Mouse (Mus musculus): ENCODE measurements around the gene Gpc6. TPM values are rescaled to one million over a fixed set of nuclear protein-coding genes. Genes with fewer than 3 reads are reported as not detected.

Gpc6 gene
- polyA plus RNA-seq, 1 experiment from 2014 or later: 36.7 TPM

DNA sequence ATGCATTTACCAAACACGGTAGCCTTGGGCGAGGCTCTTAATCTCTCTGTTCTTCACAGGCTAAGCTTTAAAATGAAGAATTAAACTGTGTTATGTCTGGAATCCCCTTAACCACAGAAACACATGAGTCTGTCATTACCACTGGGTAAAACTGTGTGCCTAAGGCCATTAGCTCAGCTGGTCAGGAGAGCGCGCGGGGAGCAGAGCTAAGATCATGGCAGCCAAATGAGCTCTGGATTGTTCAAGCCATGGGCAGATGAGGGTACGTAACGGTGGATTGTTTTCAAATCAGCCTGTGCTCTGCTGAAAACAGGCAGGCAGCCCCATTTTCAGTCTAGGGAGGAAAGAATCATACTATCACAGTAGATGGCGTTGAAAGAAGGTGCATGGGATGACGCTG, 859.8 kb downstream of the Gpc6 start:
- Histone ChIP-seq H3K27me3 (ENCODE audit: control insufficient read depth, insufficient read depth, low read length) (no peaks in the 10 kb centered on the region), H3K9me3 (ENCODE audit: control insufficient read depth, low read length) (no peaks in the 10 kb centered on the region), H3K4me2 (ENCODE audit: low read depth, low read length, severe bottlenecking) (no peak overlapping the region), H3K27ac (ENCODE audit: low read depth, low read length) (no peak overlapping the region), H3K4me1 (replicated peaks; ENCODE audit: control insufficient read depth, insufficient read depth, low read length) (peaks cover 6% of the 10 kb centered on the region; the same call in 1 of the 2 replicates), H3K36me3 (ENCODE audit: control insufficient read depth, insufficient read depth, low read length) (no peaks in the 10 kb centered on the region), H3K4me3 (ENCODE audit: low read depth, low read length) (no peak overlapping the region), H3K9ac (ENCODE audit: low read length) (no peak overlapping the region)
- ATAC-seq (replicated peaks; ENCODE audit: low FRiP score): no peak
- 89% methylated on average over 9 of the region's 9 CpGs for WGBS
- DNase-seq (ENCODE audit: low spot score): no peak

DNA sequence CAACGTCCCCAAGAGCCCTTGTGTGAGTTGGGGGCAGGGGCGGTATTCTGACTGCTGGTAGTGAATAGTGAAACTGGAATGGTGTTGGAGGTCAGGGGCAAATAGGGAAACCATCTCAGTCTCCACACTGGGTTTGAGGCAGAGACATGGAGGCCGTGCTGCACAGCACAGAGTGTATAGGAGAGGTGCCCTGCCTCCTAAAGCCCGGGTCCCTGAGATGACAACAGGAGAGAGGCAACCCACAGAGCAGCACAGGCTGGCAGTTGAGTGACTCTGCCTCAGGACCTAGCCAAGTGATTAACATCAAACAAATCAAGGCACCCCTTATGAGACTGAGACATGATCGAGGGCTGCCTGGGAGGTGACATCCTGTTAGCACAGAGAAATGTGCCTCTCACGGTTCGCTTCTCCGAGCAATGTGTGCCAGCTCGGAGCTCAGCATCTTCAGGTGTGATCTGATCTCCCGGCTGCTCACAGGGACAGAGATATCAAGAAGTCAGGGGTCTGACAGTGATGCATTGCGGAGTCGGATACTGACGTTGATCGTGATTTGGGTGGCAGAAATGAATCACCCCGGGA, 860.5 kb downstream of the Gpc6 start:
- ATAC-seq (replicated peaks; ENCODE audit: low FRiP score): no peak
- WGBS: 83% methylated on average over 15 of the region's 15 CpGs
- H3K4me3 ChIP-seq (ENCODE audit: low read depth, low read length): no peak overlapping the region
- no peaks in the 10 kb centered on the region for H3K9me3 ChIP-seq (ENCODE audit: control insufficient read depth, low read length)
- H3K9ac ChIP-seq (ENCODE audit: low read length): no peak overlapping the region
- no peaks in the 10 kb centered on the region for H3K27me3 ChIP-seq (ENCODE audit: control insufficient read depth, insufficient read depth, low read length)
- DNase-seq (ENCODE audit: low spot score): no peak
- H3K27ac ChIP-seq (ENCODE audit: low read depth, low read length): no peak overlapping the region
- H3K4me2 ChIP-seq (ENCODE audit: low read depth, low read length, severe bottlenecking): no peak overlapping the region
- H3K36me3 ChIP-seq (ENCODE audit: control insufficient read depth, insufficient read depth, low read length): no peaks in the 10 kb centered on the region
- peaks cover 6% of the 10 kb centered on the region; the same call in 1 of the 2 replicates for H3K4me1 ChIP-seq (replicated peaks; ENCODE audit: control insufficient read depth, insufficient read depth, low read length)

DNA sequence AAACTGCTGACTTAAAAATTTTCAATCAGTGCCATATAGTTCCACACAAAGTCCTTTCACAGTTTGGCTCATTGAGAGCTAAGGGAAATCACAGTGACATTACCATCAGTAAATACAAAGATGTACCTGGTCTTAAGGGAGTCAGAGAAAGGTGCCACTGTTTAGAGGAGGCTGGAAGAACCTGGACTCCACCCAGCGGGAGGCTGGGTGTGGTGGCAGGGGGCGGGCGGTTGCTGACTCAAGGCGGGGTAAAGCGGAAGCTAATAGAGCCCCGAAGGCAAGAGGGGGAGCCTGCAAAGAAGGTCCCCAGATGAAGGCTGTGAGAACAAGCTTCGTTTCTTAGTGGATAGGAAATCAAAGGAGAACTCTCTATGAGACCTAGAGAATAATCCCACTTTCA, 861.5 kb downstream of the Gpc6 start:
- WGBS: 22% methylated on average over 7 of the region's 7 CpGs

DNA sequence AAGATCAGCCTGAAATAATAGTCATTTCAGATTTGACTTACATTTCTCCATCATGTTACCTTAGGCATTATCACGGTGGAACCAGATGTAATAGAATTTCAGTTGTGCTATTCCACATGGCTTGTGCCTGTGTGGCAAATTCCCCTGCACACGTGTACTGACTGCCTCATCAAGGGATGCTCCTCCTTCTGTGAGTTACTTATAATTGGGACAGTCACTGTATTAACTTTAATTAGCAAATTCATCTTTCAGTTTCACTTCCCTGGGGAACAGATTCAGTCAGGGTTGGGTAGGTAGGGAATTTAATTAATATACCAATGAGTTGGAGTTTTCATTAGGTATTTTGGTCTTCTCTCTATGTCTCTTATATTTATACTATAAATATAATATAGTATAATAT, 869.8 kb downstream of the Gpc6 start:
- H3K9ac ChIP-seq (ENCODE audit: low read length): no peak overlapping the region
- DNase-seq (ENCODE audit: low spot score) (no peak), ATAC-seq (replicated peaks; ENCODE audit: low FRiP score) (no peak)
- no peaks in the 10 kb centered on the region for H3K9me3 ChIP-seq (ENCODE audit: control insufficient read depth, low read length)
- H3K4me3 ChIP-seq (ENCODE audit: low read depth, low read length): no peak overlapping the region
- no peak overlapping the region for H3K4me2 ChIP-seq (ENCODE audit: low read depth, low read length, severe bottlenecking)
- H3K36me3 ChIP-seq (ENCODE audit: control insufficient read depth, insufficient read depth, low read length): no peaks in the 10 kb centered on the region
- H3K4me1 ChIP-seq (replicated peaks; ENCODE audit: control insufficient read depth, insufficient read depth, low read length): no peaks in the 10 kb centered on the region
- H3K27ac ChIP-seq (ENCODE audit: low read depth, low read length): no peak overlapping the region
- 88% methylated on average over 2 of the region's 2 CpGs for WGBS
- H3K27me3 ChIP-seq (ENCODE audit: control insufficient read depth, insufficient read depth, low read length): no peaks in the 10 kb centered on the region

More for the DNA sequence above, 861.5 kb downstream of the Gpc6 start:
- Histone ChIP-seq H3K27me3 (ENCODE audit: control insufficient read depth, insufficient read depth, low read length) (no peaks in the 10 kb centered on the region), H3K36me3 (ENCODE audit: control insufficient read depth, insufficient read depth, low read length) (no peaks in the 10 kb centered on the region), H3K4me2 (ENCODE audit: low read depth, low read length, severe bottlenecking) (no peak overlapping the region), H3K9me3 (ENCODE audit: control insufficient read depth, low read length) (no peaks in the 10 kb centered on the region), H3K9ac (ENCODE audit: low read length) (no peak overlapping the region), H3K4me1 (replicated peaks; ENCODE audit: control insufficient read depth, insufficient read depth, low read length) (peaks cover 6% of the 10 kb centered on the region; the same call in 1 of the 2 replicates), H3K4me3 (ENCODE audit: low read depth, low read length) (no peak overlapping the region), H3K27ac (ENCODE audit: low read depth, low read length) (no peak overlapping the region)
- no peak for ATAC-seq (replicated peaks; ENCODE audit: low FRiP score)
- no peak for DNase-seq (ENCODE audit: low spot score)

DNA sequence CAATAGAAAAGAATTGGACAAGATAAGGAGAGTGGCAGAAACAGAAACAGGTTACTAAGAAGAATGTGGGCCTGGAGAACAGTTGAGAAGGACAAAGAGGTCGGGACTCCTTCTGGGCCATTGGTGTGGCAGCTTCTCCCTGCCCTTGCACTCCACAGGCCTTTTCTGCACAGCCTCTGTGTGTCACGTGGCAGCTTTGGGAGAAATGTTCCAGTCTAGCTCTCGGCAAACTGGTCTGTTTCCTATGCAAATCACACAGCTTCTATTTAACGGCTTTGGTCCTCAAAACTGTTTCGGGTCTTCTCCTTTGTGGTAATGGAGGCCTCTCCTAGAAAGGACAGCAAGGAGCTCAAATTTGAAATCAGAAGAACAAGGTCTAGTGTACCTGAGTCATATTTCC, 871.5 kb downstream of the Gpc6 start:
- WGBS: 82% methylated on average over 5 of the region's 5 CpGs
- H3K9ac ChIP-seq (ENCODE audit: low read length): no peak overlapping the region
- no peak overlapping the region for H3K4me3 ChIP-seq (ENCODE audit: low read depth, low read length)
- no peaks in the 10 kb centered on the region for H3K36me3 ChIP-seq (ENCODE audit: control insufficient read depth, insufficient read depth, low read length)
- H3K4me1 ChIP-seq (replicated peaks; ENCODE audit: control insufficient read depth, insufficient read depth, low read length): no peaks in the 10 kb centered on the region
- H3K4me2 ChIP-seq (ENCODE audit: low read depth, low read length, severe bottlenecking): no peak overlapping the region
- H3K27me3 ChIP-seq (ENCODE audit: control insufficient read depth, insufficient read depth, low read length): no peaks in the 10 kb centered on the region
- no peak overlapping the region for H3K27ac ChIP-seq (ENCODE audit: low read depth, low read length)
- H3K9me3 ChIP-seq (ENCODE audit: control insufficient read depth, low read length): no peaks in the 10 kb centered on the region
- ATAC-seq (replicated peaks; ENCODE audit: low FRiP score) (no peak), DNase-seq (ENCODE audit: low spot score) (no peak)

DNA sequence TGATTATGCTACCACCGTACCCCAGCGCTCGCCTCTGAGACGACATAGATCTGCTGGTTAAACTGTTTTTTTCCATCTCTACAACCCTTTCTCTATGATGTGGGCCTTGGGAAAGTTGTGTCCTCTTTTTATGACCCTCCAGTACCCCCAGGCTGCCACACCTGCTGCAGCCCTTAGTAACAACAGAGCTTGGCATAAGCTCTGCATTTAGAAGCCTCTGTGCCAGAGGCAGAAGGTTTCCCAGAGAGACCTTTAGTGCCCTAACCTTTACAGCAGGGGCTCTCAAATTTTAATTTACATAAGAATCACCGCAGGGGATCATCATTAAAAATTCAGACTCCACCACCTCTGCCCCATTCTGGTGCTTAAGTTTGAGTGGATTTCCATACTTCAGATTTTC, 875.3 kb downstream of the Gpc6 start:
- WGBS: 85% methylated on average over 5 of the region's 5 CpGs
- Histone ChIP-seq H3K27me3 (ENCODE audit: control insufficient read depth, insufficient read depth, low read length) (no peaks in the 10 kb centered on the region), H3K4me2 (ENCODE audit: low read depth, low read length, severe bottlenecking) (no peak overlapping the region), H3K27ac (ENCODE audit: low read depth, low read length) (no peak overlapping the region), H3K9me3 (ENCODE audit: control insufficient read depth, low read length) (no peaks in the 10 kb centered on the region), H3K36me3 (ENCODE audit: control insufficient read depth, insufficient read depth, low read length) (no peaks in the 10 kb centered on the region), H3K4me1 (replicated peaks; ENCODE audit: control insufficient read depth, insufficient read depth, low read length) (no peaks in the 10 kb centered on the region), H3K9ac (ENCODE audit: low read length) (no peak overlapping the region), H3K4me3 (ENCODE audit: low read depth, low read length) (no peak overlapping the region)
- DNase-seq (ENCODE audit: low spot score): no peak
- ATAC-seq (replicated peaks; ENCODE audit: low FRiP score): peak; percentile 10; the same call in 1 of the 2 replicates

DNA sequence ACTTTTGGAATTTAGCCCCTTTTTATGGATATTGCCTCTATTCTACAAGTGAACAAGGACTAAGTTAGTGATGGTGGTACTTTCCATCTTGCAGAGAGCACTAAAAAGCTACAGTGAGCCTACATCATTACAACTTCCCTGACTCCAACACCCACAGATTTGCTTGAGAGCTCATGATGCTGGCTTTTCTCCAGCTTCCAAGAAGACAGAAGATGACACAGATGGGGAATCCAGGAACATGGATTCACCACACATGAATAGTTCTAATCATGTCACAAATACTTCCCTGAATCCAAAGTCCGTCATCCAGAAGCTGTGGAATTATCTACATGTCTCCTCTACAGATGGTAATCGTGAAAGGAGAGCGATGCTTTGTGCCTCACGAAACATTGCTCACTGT, 882.7 kb downstream of the Gpc6 start:
- no peak overlapping the region for H3K9ac ChIP-seq (ENCODE audit: low read length)
- 95% methylated on average over 4 of the region's 4 CpGs for WGBS
- H3K36me3 ChIP-seq (ENCODE audit: control insufficient read depth, insufficient read depth, low read length): no peaks in the 10 kb centered on the region
- ATAC-seq (replicated peaks; ENCODE audit: low FRiP score) (no peak), DNase-seq (ENCODE audit: low spot score) (no peak)
- no peak overlapping the region for H3K27ac ChIP-seq (ENCODE audit: low read depth, low read length)
- no peak overlapping the region for H3K4me2 ChIP-seq (ENCODE audit: low read depth, low read length, severe bottlenecking)
- H3K27me3 ChIP-seq (ENCODE audit: control insufficient read depth, insufficient read depth, low read length): no peaks in the 10 kb centered on the region
- no peak overlapping the region for H3K4me3 ChIP-seq (ENCODE audit: low read depth, low read length)
- H3K4me1 ChIP-seq (replicated peaks; ENCODE audit: control insufficient read depth, insufficient read depth, low read length): no peaks in the 10 kb centered on the region; the same call in 1 of the 2 replicates
- no peaks in the 10 kb centered on the region for H3K9me3 ChIP-seq (ENCODE audit: control insufficient read depth, low read length)

DNA sequence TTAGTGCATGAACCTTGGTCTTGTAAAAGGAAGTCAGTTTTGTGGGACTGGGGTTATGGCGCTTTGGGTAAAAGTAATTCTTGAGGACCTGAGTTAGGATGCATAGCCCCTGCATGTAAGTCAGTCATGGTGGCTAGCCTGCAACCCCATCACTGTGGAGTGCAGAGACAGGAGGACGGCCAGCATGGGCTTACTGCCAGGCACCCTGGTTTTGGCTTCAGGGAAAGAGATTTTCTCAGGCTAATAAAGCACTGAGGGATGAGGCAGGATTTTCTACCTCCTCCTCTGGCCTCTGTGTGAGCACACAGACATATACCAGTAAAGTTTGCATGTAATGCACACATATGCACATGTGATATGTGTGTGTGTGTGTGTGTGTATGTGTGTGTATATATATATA, 883.2 kb downstream of the Gpc6 start:
- no peak for DNase-seq (ENCODE audit: low spot score)
- Histone ChIP-seq H3K4me2 (ENCODE audit: low read depth, low read length, severe bottlenecking) (no peak overlapping the region), H3K4me1 (replicated peaks; ENCODE audit: control insufficient read depth, insufficient read depth, low read length) (no peaks in the 10 kb centered on the region; the same call in 1 of the 2 replicates), H3K4me3 (ENCODE audit: low read depth, low read length) (no peak overlapping the region), H3K9me3 (ENCODE audit: control insufficient read depth, low read length) (no peaks in the 10 kb centered on the region), H3K27me3 (ENCODE audit: control insufficient read depth, insufficient read depth, low read length) (no peaks in the 10 kb centered on the region), H3K36me3 (ENCODE audit: control insufficient read depth, insufficient read depth, low read length) (no peaks in the 10 kb centered on the region), H3K9ac (ENCODE audit: low read length) (no peak overlapping the region), H3K27ac (ENCODE audit: low read depth, low read length) (no peak overlapping the region)
- 89% methylated on average over 2 of the region's 2 CpGs for WGBS
- ATAC-seq (replicated peaks; ENCODE audit: low FRiP score): no peak

Data from forebrain, embryonic 11.5 days (tissue).